Mouse (Mus musculus): Measurements from ENCODE around the gene Zim1. TPM values are rescaled to one million over a fixed set of nuclear protein-coding genes. Genes with fewer than 3 reads are reported as not detected.

The Zim1 gene
- polyA plus RNA-seq, 1 experiment = not detected

DNA sequence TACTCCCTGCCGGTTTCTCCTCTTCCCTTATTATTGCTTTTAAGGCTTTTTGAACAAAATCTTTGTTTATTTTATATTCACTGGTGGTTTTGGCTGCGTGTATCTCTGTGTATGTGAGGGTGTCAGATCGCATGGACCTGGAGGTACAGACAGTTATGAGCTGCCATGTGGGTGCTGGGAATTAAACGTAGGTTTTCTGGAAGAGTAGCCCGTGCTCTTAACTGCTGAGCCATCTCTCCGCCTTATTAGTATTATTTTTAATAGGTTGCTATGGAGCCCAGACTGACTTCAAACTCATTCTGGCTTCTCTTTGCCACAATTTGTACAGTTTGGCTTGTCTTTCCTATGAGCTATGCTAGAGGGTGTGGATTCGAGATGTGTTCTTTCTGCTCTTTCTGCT, 32.8 kb downstream of the Zim1 start:
- TF ChIP-seq POLR2A (IDR thresholded peaks at IDR 0.05; ENCODE audit: insufficient read depth, low read depth, low read length) (no peak), CTCF (IDR thresholded peaks at IDR 0.05; ENCODE audit: insufficient read depth, low read depth, low read length) (no peak)
- 67% methylated on average over 7 of the region's 7 CpGs for WGBS
- Histone ChIP-seq H3K4me1 (ENCODE audit: control insufficient read depth, insufficient read depth, low read length) (no peaks in the 10 kb centered on the region), H3K4me3 (ENCODE audit: insufficient read depth, low read depth, low read length) (no peak overlapping the region), H3K27ac (ENCODE audit: insufficient read depth, low read depth, low read length) (no peak overlapping the region)

DNA sequence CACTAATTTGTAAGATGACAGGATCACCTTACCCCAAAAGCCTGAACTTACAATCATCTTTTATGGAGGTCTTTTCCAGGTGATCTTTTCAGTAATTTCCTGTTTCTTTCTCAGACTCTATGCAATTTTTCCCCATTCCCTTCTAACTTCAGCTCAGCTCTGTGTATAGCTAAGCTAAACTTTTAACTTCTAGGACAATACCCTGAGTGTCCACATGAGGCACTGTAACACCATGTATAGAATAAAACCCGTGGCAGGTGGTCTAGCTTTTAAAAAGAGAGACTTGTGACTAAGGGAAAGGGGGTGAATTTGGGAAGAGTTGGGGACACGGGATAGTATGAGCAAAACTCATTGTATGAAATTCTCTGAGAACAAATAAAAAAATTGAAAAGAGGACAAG, 36.6 kb downstream of the Zim1 start:
- 4% methylated on average over 2 of the region's 2 CpGs for WGBS
- no peak overlapping the region for H3K27ac ChIP-seq (ENCODE audit: insufficient read depth, low read depth, low read length)
- TF ChIP-seq POLR2A (IDR thresholded peaks at IDR 0.05; ENCODE audit: insufficient read depth, low read depth, low read length) (no peak), CTCF (IDR thresholded peaks at IDR 0.05; ENCODE audit: insufficient read depth, low read depth, low read length) (no peak)
- H3K4me3 ChIP-seq (ENCODE audit: insufficient read depth, low read depth, low read length) = no peak overlapping the region
- no peaks in the 10 kb centered on the region for H3K4me1 ChIP-seq (ENCODE audit: control insufficient read depth, insufficient read depth, low read length)

DNA sequence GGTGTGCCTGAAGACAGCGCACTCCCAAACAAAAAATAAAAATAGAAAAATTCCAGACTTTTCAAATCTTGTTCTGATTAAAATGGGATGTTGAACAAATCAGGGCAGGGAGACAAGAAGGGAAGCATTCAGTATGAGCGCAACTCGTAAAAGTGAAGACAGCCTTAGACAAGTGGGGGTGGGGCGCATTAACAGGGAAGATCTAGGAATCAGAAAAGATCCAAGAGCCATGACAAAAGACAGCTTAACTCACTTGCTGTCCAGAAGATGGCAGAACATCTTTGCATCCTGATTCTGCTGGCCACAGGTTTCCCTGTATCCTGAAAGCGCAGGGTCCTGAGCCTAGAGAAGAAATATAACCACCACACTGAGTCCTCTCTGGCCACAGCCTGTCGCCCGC, 37.6 kb downstream of the Zim1 start:
- no peaks in the 10 kb centered on the region for H3K4me1 ChIP-seq (ENCODE audit: control insufficient read depth, insufficient read depth, low read length)
- no peak overlapping the region for H3K27ac ChIP-seq (ENCODE audit: insufficient read depth, low read depth, low read length)
- 93% methylated on average over 7 of the region's 7 CpGs for WGBS
- no peak for TF ChIP-seq CTCF (IDR thresholded peaks at IDR 0.05; ENCODE audit: insufficient read depth, low read depth, low read length)
- H3K4me3 ChIP-seq (ENCODE audit: insufficient read depth, low read depth, low read length) = no peak overlapping the region

DNA sequence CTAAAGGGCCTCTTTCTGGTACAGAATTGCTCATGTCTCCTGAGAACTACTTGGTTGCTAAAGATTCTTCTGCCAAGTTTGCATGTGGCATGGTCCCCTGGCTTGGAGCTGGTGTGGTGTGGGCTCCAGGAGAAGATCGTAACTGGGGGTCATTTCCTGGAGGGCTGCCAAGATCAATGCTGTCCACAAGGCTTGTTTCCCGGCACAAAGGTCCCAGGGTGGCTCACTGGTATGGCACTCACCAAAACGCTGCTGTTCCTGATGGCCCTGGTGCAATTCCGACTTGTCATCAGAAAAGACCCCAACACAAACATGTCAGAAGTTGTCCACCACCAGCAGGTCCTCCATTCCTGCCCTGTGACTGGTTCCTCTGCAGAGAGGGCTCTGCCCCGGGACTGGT, 44.1 kb downstream of the Zim1 start:
- Histone ChIP-seq H3K4me1 (ENCODE audit: control insufficient read depth, insufficient read depth, low read length) (no peaks in the 10 kb centered on the region), H3K4me3 (ENCODE audit: insufficient read depth, low read depth, low read length) (no peak overlapping the region), H3K27ac (ENCODE audit: insufficient read depth, low read depth, low read length) (no peak overlapping the region)
- WGBS = 84% methylated on average over 5 of the region's 5 CpGs
- TF ChIP-seq CTCF (IDR thresholded peaks at IDR 0.05; ENCODE audit: insufficient read depth, low read depth, low read length) = no peak
- TF ChIP-seq POLR2A (IDR thresholded peaks at IDR 0.05; ENCODE audit: insufficient read depth, low read depth, low read length) = no peak

DNA sequence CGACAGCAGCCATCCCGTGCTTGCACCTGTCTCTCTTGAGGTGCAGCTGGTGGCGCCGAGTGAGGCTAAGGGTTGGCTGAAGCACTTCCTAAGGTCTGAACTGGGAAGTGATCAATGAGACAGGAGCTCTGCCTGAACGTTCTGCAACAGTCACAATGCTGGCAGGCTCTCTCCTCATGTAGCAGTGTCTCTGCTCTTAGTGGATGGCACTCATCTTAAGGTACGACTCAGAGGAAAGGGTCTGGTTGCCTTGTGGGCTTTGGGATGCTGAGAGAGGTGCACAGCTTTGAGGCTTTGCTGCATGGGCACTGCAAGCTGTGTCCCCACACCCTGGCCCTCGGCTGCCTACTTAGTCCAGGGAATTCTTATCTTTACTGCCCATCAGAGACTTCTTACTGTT, 45.0 kb downstream of the Zim1 start:
- WGBS = 85% methylated on average over 7 of the region's 7 CpGs
- TF ChIP-seq POLR2A (IDR thresholded peaks at IDR 0.05; ENCODE audit: insufficient read depth, low read depth, low read length) (no peak), CTCF (IDR thresholded peaks at IDR 0.05; ENCODE audit: insufficient read depth, low read depth, low read length) (no peak)
- Histone ChIP-seq H3K4me1 (ENCODE audit: control insufficient read depth, insufficient read depth, low read length) (no peaks in the 10 kb centered on the region), H3K4me3 (ENCODE audit: insufficient read depth, low read depth, low read length) (no peak overlapping the region), H3K27ac (ENCODE audit: insufficient read depth, low read depth, low read length) (no peak overlapping the region)

DNA sequence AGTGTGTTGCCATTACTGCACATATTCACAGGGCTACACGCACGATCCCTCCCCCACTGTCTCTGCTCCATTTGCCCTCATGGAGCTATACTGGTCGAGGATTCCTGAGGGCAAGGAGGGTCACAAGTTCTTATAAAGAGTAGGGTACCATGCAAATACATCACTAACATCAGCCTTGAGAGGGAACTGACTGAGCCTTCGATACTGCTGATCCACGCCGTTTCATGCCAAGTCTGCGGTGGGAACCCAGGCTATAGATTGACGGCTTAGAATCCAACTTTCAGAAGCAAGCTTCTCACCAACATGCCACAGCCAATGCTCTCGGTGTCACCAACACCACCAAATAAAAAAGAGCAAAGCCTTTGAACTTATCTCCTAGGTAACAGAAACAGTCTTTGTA, 45.7 kb downstream of the Zim1 start:
- Histone ChIP-seq H3K4me1 (ENCODE audit: control insufficient read depth, insufficient read depth, low read length) (no peaks in the 10 kb centered on the region), H3K4me3 (ENCODE audit: insufficient read depth, low read depth, low read length) (no peak overlapping the region), H3K27ac (ENCODE audit: insufficient read depth, low read depth, low read length) (no peak overlapping the region)
- TF ChIP-seq CTCF (IDR thresholded peaks at IDR 0.05; ENCODE audit: insufficient read depth, low read depth, low read length) (no peak), POLR2A (IDR thresholded peaks at IDR 0.05; ENCODE audit: insufficient read depth, low read depth, low read length) (no peak)
- WGBS = 91% methylated on average over 9 of the region's 9 CpGs

DNA sequence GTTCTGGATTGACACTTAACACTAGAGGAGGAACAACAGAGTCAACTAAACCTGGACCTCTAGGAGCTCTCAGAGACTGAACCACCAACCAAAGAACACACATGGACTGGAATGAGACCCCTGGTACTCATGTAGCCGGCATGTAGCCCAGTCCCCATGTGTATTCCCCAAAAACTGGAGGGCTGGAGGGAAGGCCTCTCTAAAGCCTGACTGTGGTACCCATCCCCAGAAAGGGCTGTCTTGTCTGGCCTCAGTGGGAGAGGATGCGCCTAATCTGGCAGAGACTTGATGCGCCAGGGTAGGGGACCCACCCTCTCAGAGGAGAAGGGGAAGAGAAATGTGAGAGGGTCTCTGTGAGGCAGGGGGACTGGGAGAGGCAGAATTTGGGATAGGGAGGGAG, 50.4 kb downstream of the Zim1 start:
- 93% methylated on average over 3 of the region's 3 CpGs for WGBS
- Histone ChIP-seq H3K4me1 (ENCODE audit: control insufficient read depth, insufficient read depth, low read length) (no peaks in the 10 kb centered on the region), H3K4me3 (ENCODE audit: insufficient read depth, low read depth, low read length) (no peak overlapping the region), H3K27ac (ENCODE audit: insufficient read depth, low read depth, low read length) (no peak overlapping the region)
- TF ChIP-seq POLR2A (IDR thresholded peaks at IDR 0.05; ENCODE audit: insufficient read depth, low read depth, low read length) = no peak
- no peak for TF ChIP-seq CTCF (IDR thresholded peaks at IDR 0.05; ENCODE audit: insufficient read depth, low read depth, low read length)

DNA sequence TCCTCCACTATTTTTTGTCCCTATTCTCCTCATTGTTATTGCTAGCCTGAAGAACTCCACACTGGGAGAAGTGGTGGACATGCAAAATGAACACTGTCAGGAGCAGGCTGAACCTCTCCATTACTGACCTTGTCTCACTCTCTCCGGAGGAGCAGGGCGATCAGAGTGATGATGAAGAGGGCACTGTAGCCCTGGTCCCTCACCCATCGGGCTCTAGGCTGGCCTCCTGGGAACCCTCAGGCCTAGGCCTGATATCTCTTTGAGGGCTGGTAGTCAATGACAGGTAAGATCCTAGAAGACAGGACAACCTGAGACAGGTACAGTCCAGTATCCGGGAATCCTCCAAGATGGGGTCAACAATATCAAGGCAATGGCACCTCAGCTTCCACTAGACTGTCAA, 58.2 kb downstream of the Zim1 start:
- 93% methylated on average over 4 of the region's 4 CpGs for WGBS

DNA sequence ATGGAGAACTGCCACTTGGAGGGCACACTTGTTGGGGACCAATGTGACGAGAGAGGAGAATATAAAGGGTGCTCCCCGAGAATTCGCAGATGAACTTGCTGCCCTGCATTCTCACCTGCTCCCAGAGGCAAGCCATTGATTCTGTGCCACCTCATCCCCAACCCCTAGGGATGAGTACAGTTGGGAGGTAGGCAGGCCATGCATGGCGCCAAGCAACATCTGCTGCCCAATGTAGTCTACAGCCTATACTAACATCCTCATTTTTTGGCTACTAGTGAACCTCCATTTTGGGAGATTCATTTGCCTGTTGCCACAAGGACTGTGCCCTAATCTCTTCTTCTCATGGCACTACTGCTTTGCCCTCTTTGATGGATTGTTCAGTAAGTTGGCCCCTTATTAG, 59.5 kb downstream of the Zim1 start:
- Histone ChIP-seq H3K4me3 (ENCODE audit: insufficient read depth, low read depth, low read length) (no peak overlapping the region), H3K4me1 (ENCODE audit: control insufficient read depth, insufficient read depth, low read length) (no peaks in the 10 kb centered on the region), H3K27ac (ENCODE audit: insufficient read depth, low read depth, low read length) (no peak overlapping the region)
- WGBS = 93% methylated on average over 4 of the region's 4 CpGs
- TF ChIP-seq CTCF (IDR thresholded peaks at IDR 0.05; ENCODE audit: insufficient read depth, low read depth, low read length) = no peak
- no peak for TF ChIP-seq POLR2A (IDR thresholded peaks at IDR 0.05; ENCODE audit: insufficient read depth, low read depth, low read length)

More for the DNA sequence above, 58.2 kb downstream of the Zim1 start:
- Histone ChIP-seq H3K4me3 (ENCODE audit: insufficient read depth, low read depth, low read length) (no peak overlapping the region), H3K27ac (ENCODE audit: insufficient read depth, low read depth, low read length) (no peak overlapping the region), H3K4me1 (ENCODE audit: control insufficient read depth, insufficient read depth, low read length) (no peaks in the 10 kb centered on the region)
- no peak for TF ChIP-seq POLR2A (IDR thresholded peaks at IDR 0.05; ENCODE audit: insufficient read depth, low read depth, low read length)
- TF ChIP-seq CTCF (IDR thresholded peaks at IDR 0.05; ENCODE audit: insufficient read depth, low read depth, low read length) = no peak

DNA sequence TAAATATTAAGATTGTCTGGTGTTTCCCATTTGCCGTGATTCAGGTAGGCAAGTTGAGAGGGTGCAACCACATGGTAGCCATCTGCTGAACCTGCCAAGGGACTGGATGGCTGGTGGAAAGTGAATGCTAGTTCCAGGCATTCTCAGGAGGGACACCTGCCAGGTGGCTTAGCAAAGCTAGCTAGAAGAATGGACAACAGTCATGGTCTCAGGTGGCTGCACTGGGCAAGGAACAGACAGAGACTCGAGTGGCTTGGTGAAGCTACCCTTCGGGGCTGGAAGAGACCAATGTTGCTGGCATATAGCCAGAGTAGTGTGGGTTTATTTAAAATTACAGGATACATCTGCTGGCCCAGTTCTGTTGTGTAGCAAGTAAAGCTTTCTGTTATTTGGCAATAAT, 60.4 kb downstream of the Zim1 start:
- TF ChIP-seq POLR2A (IDR thresholded peaks at IDR 0.05; ENCODE audit: insufficient read depth, low read depth, low read length) (no peak), CTCF (IDR thresholded peaks at IDR 0.05; ENCODE audit: insufficient read depth, low read depth, low read length) (no peak)
- H3K4me1 ChIP-seq (ENCODE audit: control insufficient read depth, insufficient read depth, low read length) = no peaks in the 10 kb centered on the region
- 76% methylated on average over 3 of the region's 3 CpGs for WGBS

More for the DNA sequence above, 60.4 kb downstream of the Zim1 start:
- H3K4me3 ChIP-seq (ENCODE audit: insufficient read depth, low read depth, low read length) = no peak overlapping the region
- H3K27ac ChIP-seq (ENCODE audit: insufficient read depth, low read depth, low read length) = no peak overlapping the region

Other genes starting within 250 kb of the Zim1 start
- not detected in 2 replicates for gene Olfr1336, start 240.3 kb downstream of the Zim1 start, polyA plus RNA-seq (2012; ENCODE audit: insufficient read depth, insufficient read length, low replicate concordance, missing spikeins)
- not detected in 2 replicates for gene Olfr1346, start 229.3 kb downstream of the Zim1 start, polyA plus RNA-seq (2012; ENCODE audit: insufficient read depth, insufficient read length, low replicate concordance, missing spikeins)
- not detected in 2 replicates for gene Olfr5, start 209.5 kb downstream of the Zim1 start, polyA plus RNA-seq (2012; ENCODE audit: insufficient read depth, insufficient read length, low replicate concordance, missing spikeins)
- gene Olfr1347, start 196.7 kb downstream of the Zim1 start, polyA plus RNA-seq (2012; ENCODE audit: insufficient read depth, insufficient read length, low replicate concordance, missing spikeins) = not detected in 2 replicates
- gene Olfr1348, start 187.7 kb downstream of the Zim1 start, polyA plus RNA-seq (2012; ENCODE audit: insufficient read depth, insufficient read length, low replicate concordance, missing spikeins) = not detected in 2 replicates
- not detected in 2 replicates for gene Olfr1349, start 173.5 kb downstream of the Zim1 start, polyA plus RNA-seq (2012; ENCODE audit: insufficient read depth, insufficient read length, low replicate concordance, missing spikeins)
- not detected in 2 replicates for gene Olfr1350, start 131.6 kb downstream of the Zim1 start, polyA plus RNA-seq (2012; ENCODE audit: insufficient read depth, insufficient read length, low replicate concordance, missing spikeins)
- gene Peg3, start 34.0 kb upstream of the Zim1 start, polyA plus RNA-seq (2012; ENCODE audit: insufficient read depth, insufficient read length, low replicate concordance, missing spikeins) = 84.2 and 352 TPM in 2 replicates
- gene Usp29, start 34.1 kb upstream of the Zim1 start, polyA plus RNA-seq (2012; ENCODE audit: insufficient read depth, insufficient read length, low replicate concordance, missing spikeins) = not detected in 2 replicates

All from olfactory bulb, adult 2 months (tissue).